Mouse (Mus musculus) duodenum, adult 2 months (tissue): ENCODE results near the gene Gm1123. TPM values are rescaled to one million over a fixed set of nuclear protein-coding genes. Genes with fewer than 3 reads are reported as not detected.

Source experiments
- polyA plus RNA-seq: library from polyadenylated mRNA; depleted of rRNA; stranded (reverse); fragments of >200 nt; gene quantifications from 2 replicates; pipeline ENCODE4 v1.2.3, GENCODE M21; 2012; ENCODE audit warnings: low replicate concordance; rRNA removed

The Gm1123 gene
- 64.1 and 85.8 TPM in 2 replicates for polyA plus RNA-seq

DNA sequence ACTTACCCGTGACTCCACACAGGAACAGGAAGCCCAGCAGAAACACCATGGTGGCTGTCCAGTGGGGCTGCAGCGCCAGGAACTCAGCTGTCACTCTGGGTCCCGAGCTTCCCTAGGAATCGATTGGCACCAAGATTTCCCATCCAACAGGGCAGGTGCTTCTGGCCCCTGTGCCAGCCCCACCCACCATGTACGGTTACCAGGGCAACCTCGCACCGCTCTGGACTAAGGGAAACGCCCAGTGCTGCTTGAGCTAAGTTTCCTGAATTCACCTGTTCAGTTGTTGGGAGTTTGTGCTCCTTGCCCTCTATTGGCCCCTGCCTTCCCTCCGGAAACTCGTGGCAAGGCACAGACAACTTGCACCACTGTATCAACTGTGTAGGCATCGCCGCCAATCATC, at the start of gene Gm1123:
Gm1123 (minus strand) TSS at position 141 of the 400 bp plus-strand sequence.

DNA sequence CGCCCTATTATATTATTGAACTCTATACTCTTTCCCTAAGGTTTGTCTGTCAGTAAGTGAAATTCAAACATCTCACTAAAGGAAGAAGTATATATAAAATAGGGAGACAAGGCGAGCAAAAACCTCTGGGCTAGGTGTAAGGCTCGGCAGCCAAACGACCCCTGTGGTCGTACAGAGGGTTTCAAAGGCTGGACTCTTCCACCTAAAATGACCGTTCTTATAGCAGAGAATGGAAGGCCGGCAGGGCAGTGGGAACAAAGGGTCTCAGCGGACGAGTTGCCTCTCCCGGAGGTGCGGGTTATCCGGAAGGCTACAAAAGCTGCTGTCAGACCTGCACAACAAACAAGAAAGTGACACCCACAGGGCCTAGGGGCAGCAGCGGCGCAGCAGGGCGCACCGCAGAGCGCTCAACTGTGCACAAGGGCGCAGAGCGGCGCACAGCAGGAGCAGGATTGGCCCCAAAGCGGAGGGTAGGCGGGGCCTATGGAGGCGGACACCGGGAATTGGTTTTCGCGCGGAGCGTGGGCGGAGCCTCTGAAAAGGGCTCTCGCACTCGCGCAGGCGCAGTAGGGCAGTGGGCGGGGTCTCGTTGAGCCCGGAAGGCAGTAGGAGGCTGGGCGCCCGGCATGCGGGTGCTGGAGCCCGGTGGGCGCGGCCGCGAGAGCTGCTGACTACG, 49.6 kb downstream of the Gm1123 start, which contains the start of gene Faim:
Faim (plus strand) TSS at position 574 of the 676 bp plus-strand sequence.

Other genes with a start within 250 kb of the Gm1123 start
- not detected in 2 replicates for gene Prr23a1, start 193.2 kb downstream of the Gm1123 start, polyA plus RNA-seq
- gene Prr23a2, start 179.2 kb downstream of the Gm1123 start, polyA plus RNA-seq, result not detected in 2 replicates
- gene Prr23a3, start 170.9 kb downstream of the Gm1123 start, polyA plus RNA-seq, result not detected in 2 replicates
- gene 7420426K07Rik, start 132.6 kb downstream of the Gm1123 start, polyA plus RNA-seq, result not detected in 2 replicates
- gene Foxl2, start 80.4 kb downstream of the Gm1123 start, polyA plus RNA-seq, result not detected in 2 replicates
- gene Faim, start 49.3 kb downstream of the Gm1123 start, polyA plus RNA-seq, result 0.13 and 0.33 TPM in 2 replicates
- 0.93 and 1.5 TPM in 2 replicates for gene Pik3cb, start 104.9 kb upstream of the Gm1123 start, polyA plus RNA-seq
- gene Faiml, start 201.5 kb upstream of the Gm1123 start, polyA plus RNA-seq, result not detected in 2 replicates
- 0.29 and 0.81 TPM in 2 replicates for gene Cep70, start 207.7 kb upstream of the Gm1123 start, polyA plus RNA-seq